Mouse (Mus musculus) liver, embryonic 16.5 days (tissue): ENCODE measurements around the gene Wnk1. TPM values are rescaled to one million over a fixed set of nuclear protein-coding genes. Genes with fewer than 3 reads are reported as not detected.
A peak's percentile ranks its signal among the peaks of the same experiment; 100 is the strongest.
"Not testable (repeated sequence)": the region's sequence is repeated elsewhere in the genome, so short reads cannot be mapped to it uniquely, and the experiment has no call there.

Experiments
- ATAC-seq: fragments of 200-750 bp; cut with Nextera tagmentation; 2 replicates; pipeline ENCODE4 v1.8.0; 2017; ENCODE audit warnings: low read depth, mild to moderate bottlenecking, moderate number of reproducible peaks, moderate library complexity
- H3K27ac ChIP-seq: fragments of 300-500 bp; sonication (generic); 2 replicates; pipeline ENCODE4 v1.5.1; 2014; ENCODE audit warnings: mild to moderate bottlenecking, low read length
- H3K27me3 ChIP-seq: fragments of 300-500 bp; sonication (generic); 2 replicates; pipeline ENCODE4 v1.6.1; 2014; ENCODE audit warnings: low read depth, low read length, mixed read lengths; ENCODE audit not compliant: control insufficient read depth, insufficient read depth
- H3K36me3 ChIP-seq: fragments of 300-500 bp; sonication (generic); 2 replicates; pipeline ENCODE4 v1.6.1; 2014; ENCODE audit warnings: mild to moderate bottlenecking; ENCODE audit not compliant: control insufficient read depth, insufficient read depth
- H3K4me1 ChIP-seq: fragments of 300-500 bp; sonication (generic); 2 replicates; pipeline ENCODE4 v1.6.1; 2014; ENCODE audit warnings: low read depth, low read length, mixed read lengths; ENCODE audit not compliant: control insufficient read depth
- H3K4me2 ChIP-seq: fragments of 300-500 bp; sonication (generic); 2 replicates; pipeline ENCODE4 v1.6.1; 2014; ENCODE audit warnings: low read depth, low read length, mixed read lengths
- H3K4me3 ChIP-seq: fragments of 300-500 bp; sonication (generic); 2 replicates; pipeline ENCODE4 v1.5.1; 2014; ENCODE audit warnings: low read depth, mild to moderate bottlenecking, low read length
- H3K9ac ChIP-seq: fragments of 300-500 bp; sonication (generic); 2 replicates; pipeline ENCODE4 v1.6.1; 2014; ENCODE audit warnings: low read depth, low read length
- H3K9me3 ChIP-seq: fragments of 300-500 bp; sonication (generic); replicated peaks from 2 replicates; pipeline ENCODE4 v1.6.1; 2016; ENCODE audit warnings: low read length; ENCODE audit not compliant: control insufficient read depth
- WGBS: fragments of 180-500 bp; shearing (Covaris S2); extraction: QIAGEN DNeasy Blood & Tissue Kit; methylation state at CpG from one replicate; pipeline ENCODE4 v1.1.7; 2014; ENCODE audit not compliant: insufficient replicate concordance; 5-methylcytosine and 5-hydroxymethylcytosine counted together
- polyA plus RNA-seq: library from polyadenylated mRNA; unstranded; fragments of >200 nt; fragmentation: Nextera tagmentation; extraction: Ambion mirVana; gene quantifications from 2 replicates; pipeline ENCODE4 v1.2.1, GENCODE M21; 2015

The Wnk1 gene
- 23.2 and 28.8 TPM in 2 replicates for polyA plus RNA-seq

DNA sequence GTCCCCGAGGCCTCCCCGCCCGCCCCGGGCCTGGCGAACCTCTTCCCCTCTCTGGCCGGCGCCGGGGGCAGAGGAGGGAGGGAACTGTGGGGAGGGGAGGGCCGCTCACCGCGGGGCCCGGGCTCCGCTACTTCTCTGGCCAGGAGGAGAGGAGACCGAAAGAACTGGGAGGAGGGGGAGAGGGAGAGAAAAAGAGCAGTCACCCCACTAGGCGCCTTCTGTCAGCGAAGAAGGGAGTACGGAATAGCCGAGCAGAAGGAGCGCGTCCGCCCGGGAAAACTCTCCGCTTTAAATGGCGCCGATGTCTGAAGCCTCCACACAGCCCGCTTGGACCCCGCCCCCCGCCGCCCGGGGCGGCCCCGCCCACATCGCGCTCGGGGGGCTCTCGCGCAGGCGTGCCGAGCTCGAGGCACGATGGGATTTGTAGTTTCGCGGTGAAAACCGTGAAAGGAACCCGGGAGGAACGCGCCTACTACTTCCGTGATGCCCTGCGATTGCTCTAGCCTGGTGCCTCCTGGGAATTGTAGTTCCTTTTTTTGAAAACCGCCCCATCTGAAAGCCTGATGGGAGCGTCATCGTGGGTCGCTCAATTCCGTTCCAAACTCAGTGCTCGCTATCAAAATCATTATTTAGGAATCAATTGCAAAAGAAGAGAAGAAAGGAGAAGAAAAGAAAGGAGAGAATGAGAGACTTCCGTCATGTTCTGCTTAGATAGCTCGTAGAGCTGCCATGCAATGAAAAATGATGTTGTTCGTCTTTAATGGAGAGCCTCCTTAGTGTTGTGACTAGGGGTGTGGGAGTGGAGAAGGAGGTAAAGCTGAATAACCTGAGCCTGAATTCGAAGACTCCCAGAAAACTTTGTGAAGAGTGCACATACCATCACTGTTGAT is at the start of gene Wnk1:
Gene Wnk1 (minus strand): TSS at position 307 of the 890 bp plus-strand sequence.
- H3K36me3 ChIP-seq: 0 out of 2 replicates have a peak, but pooled peaks cover 3% of the 10 kb centered on the region
- H3K27me3 ChIP-seq: no peaks in the 10 kb centered on the region
- peak within 1 kb of the TSS; percentile 89 for H3K4me2 ChIP-seq
- H3K4me1 ChIP-seq: peaks cover 3% of the 10 kb centered on the region; the same call in 1 of the 2 replicates
- peak within 1 kb of the TSS; percentile 100 for H3K27ac ChIP-seq
- no peaks in the 10 kb centered on the region for H3K9me3 ChIP-seq
- H3K4me3 ChIP-seq: peak within 1 kb of the TSS; percentile 99
- ATAC-seq: peak; percentile 85
- H3K9ac ChIP-seq: peak within 1 kb of the TSS; percentile 99
- under 1% methylated on average over 57 of the region's 59 CpGs for WGBS

GRCm38 (mm10) chr6:120087041-120087440 is 48.6 kb upstream of the Wnk1 start:
- H3K4me2 ChIP-seq, ATAC-seq, H3K36me3 ChIP-seq, H3K27me3 ChIP-seq, H3K9me3 ChIP-seq, H3K4me3 ChIP-seq, H3K9ac ChIP-seq, H3K4me1 ChIP-seq, H3K27ac ChIP-seq: not testable (repeated sequence)
- 81% methylated on average over 6 of the region's 8 CpGs for WGBS

- WGBS: 58% methylated on average over 3 of the region's 3 CpGs
- Histone ChIP-seq H3K27ac (no peak overlapping the region), H3K27me3 (no peaks in the 10 kb centered on the region), H3K4me2 (no peak overlapping the region), H3K9me3 (no peaks in the 10 kb centered on the region), H3K36me3 (no peaks in the 10 kb centered on the region), H3K9ac (no peak overlapping the region), H3K4me3 (no peak overlapping the region), H3K4me1 (no peaks in the 10 kb centered on the region)
- ATAC-seq: no peak
Observed at GRCm38 (mm10) chr6:120085832-120086231, 47.4 kb upstream of the Wnk1 start.

- ATAC-seq: no peak
- H3K4me3 ChIP-seq: no peak overlapping the region
- H3K9me3 ChIP-seq: no peaks in the 10 kb centered on the region
- H3K4me1 ChIP-seq: no peaks in the 10 kb centered on the region
- no peaks in the 10 kb centered on the region for H3K27me3 ChIP-seq
- H3K9ac ChIP-seq: no peak overlapping the region
- 74% methylated on average over 2 of the region's 2 CpGs for WGBS
- H3K27ac ChIP-seq: no peak overlapping the region
- H3K4me2 ChIP-seq: no peak overlapping the region
- H3K36me3 ChIP-seq: no peaks in the 10 kb centered on the region
Observed at GRCm38 (mm10) chr6:120084983-120085382, 46.5 kb upstream of the Wnk1 start.

- Histone ChIP-seq H3K9me3 (no peaks in the 10 kb centered on the region), H3K27ac (no peak overlapping the region), H3K4me2 (no peak overlapping the region), H3K4me3 (no peak overlapping the region), H3K27me3 (no peaks in the 10 kb centered on the region), H3K4me1 (no peaks in the 10 kb centered on the region), H3K36me3 (no peaks in the 10 kb centered on the region), H3K9ac (no peak overlapping the region)
- no peak for ATAC-seq
- 41% methylated on average over 6 of the region's 6 CpGs for WGBS
Observed at GRCm38 (mm10) chr6:120083442-120083841, 45.0 kb upstream of the Wnk1 start.

DNA sequence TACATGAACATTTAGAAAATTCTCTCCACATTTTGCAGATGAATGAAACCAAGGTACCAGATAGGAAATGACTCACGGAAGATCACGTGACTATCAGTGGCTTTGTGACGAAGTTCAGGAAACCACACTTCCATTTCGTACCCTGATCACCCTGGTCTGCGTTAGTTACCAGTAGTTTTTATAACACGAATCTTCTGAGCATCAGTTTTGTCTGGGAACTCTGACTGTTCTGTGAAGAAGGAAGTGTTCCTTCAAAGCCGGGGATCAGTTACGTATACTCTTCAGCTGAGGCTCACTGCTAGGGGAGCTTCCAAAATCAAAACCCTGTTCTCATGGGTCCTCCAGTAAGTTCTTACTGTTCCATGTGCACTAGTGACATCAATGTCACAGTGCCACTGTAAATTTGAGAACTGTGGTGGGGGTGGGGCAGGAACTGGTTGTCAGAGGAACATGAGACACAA is 44.5 kb upstream of the Wnk1 start:
- H3K36me3 ChIP-seq: no peaks in the 10 kb centered on the region
- H3K4me3 ChIP-seq: no peak overlapping the region
- no peak overlapping the region for H3K4me2 ChIP-seq
- no peaks in the 10 kb centered on the region for H3K27me3 ChIP-seq
- no peaks in the 10 kb centered on the region for H3K4me1 ChIP-seq
- H3K9me3 ChIP-seq: no peaks in the 10 kb centered on the region
- 16% methylated on average over 8 of the region's 8 CpGs for WGBS
- no peak for ATAC-seq
- H3K27ac ChIP-seq: no peak overlapping the region
- H3K9ac ChIP-seq: no peak overlapping the region

- no peak for ATAC-seq
- Histone ChIP-seq H3K9ac (no peak overlapping the region), H3K36me3 (no peaks in the 10 kb centered on the region), H3K4me3 (no peak overlapping the region), H3K27me3 (no peaks in the 10 kb centered on the region), H3K4me2 (no peak overlapping the region), H3K27ac (no peak overlapping the region), H3K4me1 (no peaks in the 10 kb centered on the region), H3K9me3 (no peaks in the 10 kb centered on the region)
- WGBS: 72% methylated on average over 6 of the region's 6 CpGs
Observed at GRCm38 (mm10) chr6:120082251-120082950, 43.9 kb upstream of the Wnk1 start.

GRCm38 (mm10) chr6:120081516-120081915 is 43.0 kb upstream of the Wnk1 start:
- Histone ChIP-seq H3K27ac (no peak overlapping the region), H3K27me3 (no peaks in the 10 kb centered on the region), H3K9me3 (no peaks in the 10 kb centered on the region), H3K9ac (no peak overlapping the region), H3K4me3 (no peak overlapping the region), H3K4me2 (no peak overlapping the region), H3K4me1 (peaks cover 7% of the 10 kb centered on the region), H3K36me3 (no peaks in the 10 kb centered on the region)
- WGBS: 53% methylated on average over 4 of the region's 4 CpGs
- no peak for ATAC-seq

- Histone ChIP-seq H3K4me1 (peaks cover 10% of the 10 kb centered on the region), H3K27me3 (no peaks in the 10 kb centered on the region), H3K9me3 (no peaks in the 10 kb centered on the region), H3K4me2 (no peak overlapping the region), H3K4me3 (no peak overlapping the region), H3K27ac (no peak overlapping the region), H3K9ac (no peak overlapping the region), H3K36me3 (no peaks in the 10 kb centered on the region)
- ATAC-seq: no peak
- WGBS: 65% methylated on average over 10 of the region's 10 CpGs
Observed at GRCm38 (mm10) chr6:120079547-120079946, 41.1 kb upstream of the Wnk1 start.
